Mouse (Mus musculus) hindbrain, embryonic 11.5 days (tissue): ENCODE measurements around the gene Rasa3. TPM values are rescaled to one million over a fixed set of nuclear protein-coding genes. Genes with fewer than 3 reads are reported as not detected.

Experiments
- ATAC-seq: fragments of 200-750 bp; cut with Nextera tagmentation; 2 replicates; pipeline ENCODE4 v1.8.0; 2017; ENCODE audit warnings: mild to moderate bottlenecking, moderate TSS enrichment, moderate library complexity; ENCODE audit not compliant: low FRiP score
- DNase-seq: peaks from one replicate; pipeline ENCODE4 v3.0.0-alpha.2; 2015; ENCODE audit warnings: low spot score
- H3K27ac ChIP-seq: fragments of 300-500 bp; sonication (generic); 2 replicates; pipeline ENCODE4 v1.5.1; 2014; ENCODE audit warnings: mild to moderate bottlenecking, low read depth, low read length
- H3K27me3 ChIP-seq: fragments of 300-500 bp; sonication (generic); 2 replicates; pipeline ENCODE4 v1.6.1; 2014; ENCODE audit warnings: mild to moderate bottlenecking, low read length, moderate library complexity, mixed read lengths; ENCODE audit not compliant: control insufficient read depth, insufficient read depth
- H3K36me3 ChIP-seq: fragments of 300-500 bp; sonication (generic); 2 replicates; pipeline ENCODE4 v1.6.1; 2014; ENCODE audit warnings: mild to moderate bottlenecking, low read length, moderate library complexity, mixed read lengths; ENCODE audit not compliant: control insufficient read depth, insufficient read depth
- H3K4me1 ChIP-seq: fragments of 300-500 bp; sonication (generic); replicated peaks from 2 replicates; pipeline ENCODE4 v1.6.1; 2014; ENCODE audit warnings: low read length, mixed read lengths; ENCODE audit not compliant: control insufficient read depth, insufficient read depth
- H3K4me2 ChIP-seq: fragments of 300-500 bp; sonication (generic); replicated peaks from 2 replicates; pipeline ENCODE4 v1.6.1; 2014; ENCODE audit warnings: mild to moderate bottlenecking, low read depth, low read length
- H3K4me3 ChIP-seq: fragments of 300-500 bp; sonication (generic); 2 replicates; pipeline ENCODE4 v1.5.1; 2014; ENCODE audit warnings: low read depth, low read length
- H3K9ac ChIP-seq: fragments of 300-500 bp; sonication (generic); 2 replicates; pipeline ENCODE4 v1.6.1; 2014; ENCODE audit warnings: low read depth, low read length
- H3K9me3 ChIP-seq: fragments of 300-500 bp; sonication (generic); 2 replicates; pipeline ENCODE4 v1.6.1; 2016; ENCODE audit warnings: low read length; ENCODE audit not compliant: control insufficient read depth
- WGBS: fragments of 180-500 bp; shearing (Covaris S2); extraction: QIAGEN DNeasy Blood & Tissue Kit; methylation state at CpG from one replicate; pipeline ENCODE4 v1.1.7; 2014; 5-methylcytosine and 5-hydroxymethylcytosine counted together
- polyA plus RNA-seq: library from polyadenylated mRNA; unstranded; fragments of >200 nt; fragmentation: Nextera tagmentation; extraction: Ambion mirVana; gene quantifications from 2 replicates; pipeline ENCODE4 v1.2.1, GENCODE M21; 2014

The Rasa3 gene
- polyA plus RNA-seq, 1 experiment from 2014 or later = 19.4 TPM

DNA sequence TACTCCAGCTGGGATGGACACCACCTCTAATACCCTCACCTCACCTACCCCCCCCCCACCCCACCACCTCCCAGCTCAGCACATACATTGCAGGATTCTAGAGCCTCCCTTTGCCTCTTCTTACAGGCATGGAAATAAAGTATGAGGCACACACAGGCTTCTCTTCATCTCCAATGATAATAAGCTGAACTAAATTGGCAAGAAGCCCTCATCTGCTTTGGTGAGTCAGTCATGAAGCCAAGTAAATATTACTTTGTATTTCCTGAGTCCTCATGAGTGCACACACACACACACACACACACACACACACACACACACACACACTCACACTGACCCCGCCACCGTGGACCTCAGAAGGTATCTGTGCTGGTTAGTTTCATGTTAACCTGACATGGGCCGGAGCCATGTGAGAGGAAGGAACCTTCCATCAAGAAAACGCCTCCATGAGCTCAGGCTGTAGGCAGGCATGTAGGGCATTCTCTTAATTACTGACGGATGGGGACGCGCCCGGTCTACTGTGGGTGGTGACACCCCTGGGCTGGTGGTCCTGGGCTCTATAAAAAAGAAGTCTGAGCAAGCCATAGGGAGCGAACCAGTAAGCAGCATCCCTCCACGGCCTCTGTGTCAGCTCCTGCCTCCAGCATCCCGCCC, 26.7 kb downstream of the Rasa3 start:
- Histone ChIP-seq H3K4me3 (no peak overlapping the region), H3K4me1 (peaks cover 10% of the 10 kb centered on the region), H3K9ac (no peak overlapping the region), H3K9me3 (no peaks in the 10 kb centered on the region), H3K4me2 (no peak overlapping the region), H3K27me3 (no peaks in the 10 kb centered on the region), H3K36me3 (no peaks in the 10 kb centered on the region), H3K27ac (no peak overlapping the region)
- ATAC-seq (no peak), DNase-seq (no peak)
- 90% methylated on average over 11 of the region's 11 CpGs for WGBS

GRCm38 (mm10) chr8:13649154-13649515, 28.3 kb downstream of the Rasa3 start:
- Histone ChIP-seq H3K4me2 (no peak overlapping the region), H3K4me3 (no peak overlapping the region), H3K36me3 (no peaks in the 10 kb centered on the region), H3K27me3 (no peaks in the 10 kb centered on the region), H3K9me3 (no peaks in the 10 kb centered on the region), H3K4me1 (peaks cover 10% of the 10 kb centered on the region), H3K27ac (peak overlapping the region; percentile 88), H3K9ac (peak overlapping the region; percentile 46; the same call in 1 of the 2 replicates)
- DNase-seq = peak; percentile 32
- 20% methylated on average over 3 of the region's 3 CpGs for WGBS
- ATAC-seq = no peak

DNA sequence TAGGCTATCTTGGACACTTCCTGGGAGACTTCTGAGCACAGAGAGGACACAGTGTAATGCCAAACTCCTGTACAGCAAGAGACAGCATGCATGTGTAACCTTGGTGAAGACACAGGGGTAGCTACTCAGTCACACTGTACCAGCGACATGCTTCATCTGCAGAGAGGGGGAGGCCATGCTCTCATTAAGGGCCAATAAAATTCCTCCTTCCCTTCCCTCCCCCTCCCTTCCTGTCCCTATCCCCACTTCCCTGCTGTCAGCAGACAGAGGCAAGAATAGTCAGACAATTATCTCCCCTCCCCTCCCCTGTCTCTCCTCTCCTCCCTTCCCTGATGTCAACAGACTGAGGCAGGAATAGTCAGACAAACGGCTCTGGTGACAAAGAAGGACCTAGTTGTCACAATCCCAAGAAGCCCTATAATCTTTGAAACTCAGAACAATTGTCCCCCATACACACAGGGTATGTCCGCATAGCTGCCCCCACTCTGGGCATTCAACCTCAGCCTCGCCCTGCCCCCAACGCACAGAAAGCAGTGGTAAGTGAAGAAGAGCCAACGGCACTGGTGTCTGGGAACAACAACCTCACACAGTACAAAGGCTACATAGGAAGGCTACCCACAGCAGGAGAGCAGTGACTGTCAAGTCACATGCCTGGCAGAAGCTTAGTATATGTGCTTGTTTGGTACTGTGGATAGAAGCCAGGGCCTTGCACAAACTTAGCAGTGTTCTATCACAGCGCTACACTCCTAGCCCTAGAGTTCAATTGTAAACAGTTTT, 28.8 kb downstream of the Rasa3 start:
- WGBS = 19% methylated on average over 7 of the region's 7 CpGs

DNA sequence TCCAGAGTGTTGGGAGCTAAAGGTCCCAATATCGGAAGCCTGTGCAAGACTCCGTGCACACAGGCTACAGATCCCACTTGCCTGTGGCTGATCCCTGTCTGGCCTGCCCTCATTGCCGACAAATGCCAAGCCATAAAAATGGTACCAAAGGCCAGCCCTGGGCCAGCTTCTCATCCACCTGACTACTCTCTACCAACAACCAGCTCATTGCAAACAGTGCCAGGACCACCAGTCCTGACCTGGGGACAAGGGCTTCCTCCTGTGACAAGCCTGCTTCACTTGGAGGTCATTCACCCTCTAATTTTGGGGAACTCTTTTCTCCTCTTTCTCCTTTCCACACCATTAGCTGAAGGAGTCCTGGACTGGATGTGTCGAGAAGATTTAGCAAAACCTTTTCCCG, 29.8 kb downstream of the Rasa3 start:
- Histone ChIP-seq H3K27ac (no peak overlapping the region), H3K4me2 (no peak overlapping the region), H3K9ac (no peak overlapping the region), H3K4me3 (no peak overlapping the region), H3K27me3 (no peaks in the 10 kb centered on the region), H3K4me1 (peaks cover 10% of the 10 kb centered on the region), H3K9me3 (no peaks in the 10 kb centered on the region), H3K36me3 (no peaks in the 10 kb centered on the region)
- WGBS = 94% methylated on average over 5 of the region's 5 CpGs
- no peak for ATAC-seq
- no peak for DNase-seq

More for the DNA sequence above, 28.8 kb downstream of the Rasa3 start:
- Histone ChIP-seq H3K4me2 (0 out of 2 replicates have a peak overlapping the region, but pooled peaks have one; percentile 1), H3K4me3 (no peak overlapping the region), H3K27me3 (no peaks in the 10 kb centered on the region), H3K9me3 (no peaks in the 10 kb centered on the region), H3K4me1 (peaks cover 10% of the 10 kb centered on the region), H3K36me3 (no peaks in the 10 kb centered on the region), H3K27ac (peak overlapping the region; percentile 88), H3K9ac (peak overlapping the region; percentile 46)
- peak; percentile 65 for DNase-seq
- peak; percentile 91 for ATAC-seq

- H3K9me3 ChIP-seq = no peaks in the 10 kb centered on the region
- H3K4me3 ChIP-seq = no peak overlapping the region
- DNase-seq (no peak), ATAC-seq (no peak)
- H3K9ac ChIP-seq = no peak overlapping the region
- H3K4me2 ChIP-seq = no peak overlapping the region
- H3K36me3 ChIP-seq = no peaks in the 10 kb centered on the region
- H3K27me3 ChIP-seq = no peaks in the 10 kb centered on the region
- no peak overlapping the region; the same call in 1 of the 2 replicates for H3K27ac ChIP-seq
- peaks cover 10% of the 10 kb centered on the region for H3K4me1 ChIP-seq
- 45% methylated on average over 6 of the region's 6 CpGs for WGBS
These were observed 32.3 kb downstream of the Rasa3 start for GRCm38 (mm10) chr8:13644932-13645676.

GRCm38 (mm10) chr8:13644155-13644554, 33.2 kb downstream of the Rasa3 start:
- H3K4me3 ChIP-seq = no peak overlapping the region
- no peaks in the 10 kb centered on the region for H3K9me3 ChIP-seq
- peaks cover 10% of the 10 kb centered on the region for H3K4me1 ChIP-seq
- no peak overlapping the region for H3K9ac ChIP-seq
- DNase-seq = no peak
- ATAC-seq = no peak
- peak overlapping the region; percentile 40 for H3K27ac ChIP-seq
- no peaks in the 10 kb centered on the region for H3K36me3 ChIP-seq
- no peak overlapping the region for H3K4me2 ChIP-seq
- WGBS = 15% methylated on average over 6 of the region's 6 CpGs
- no peaks in the 10 kb centered on the region for H3K27me3 ChIP-seq

DNA sequence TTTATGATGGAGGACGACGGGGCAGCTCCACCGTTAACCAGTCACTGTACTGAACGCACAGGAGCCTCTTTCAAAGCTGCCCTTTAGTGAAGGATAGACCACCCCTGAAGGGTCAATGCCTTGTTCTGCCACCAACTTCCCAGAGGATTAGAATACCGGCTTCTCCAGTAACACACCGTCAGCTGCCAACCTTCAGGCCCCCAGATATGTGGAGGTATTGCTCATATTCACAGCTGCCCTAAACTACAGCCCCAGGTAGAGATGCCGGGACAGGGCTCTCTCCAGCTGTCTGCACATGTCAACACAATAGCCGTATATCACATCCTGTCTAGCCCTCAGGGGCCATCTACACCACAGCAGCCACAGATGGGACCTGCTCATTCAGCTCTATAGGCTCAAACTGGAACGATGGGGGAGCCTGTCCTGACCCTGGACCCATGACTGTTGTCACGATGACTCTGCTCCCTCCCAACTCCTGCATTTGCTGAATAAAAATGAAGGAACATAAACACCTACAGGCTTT, 34.7 kb downstream of the Rasa3 start:
- Histone ChIP-seq H3K27me3 (no peaks in the 10 kb centered on the region), H3K9me3 (no peaks in the 10 kb centered on the region), H3K4me3 (no peak overlapping the region), H3K27ac (no peak overlapping the region), H3K4me1 (no peaks in the 10 kb centered on the region; the same call in 1 of the 2 replicates), H3K36me3 (no peaks in the 10 kb centered on the region), H3K4me2 (no peak overlapping the region), H3K9ac (no peak overlapping the region)
- DNase-seq = no peak
- WGBS = 70% methylated on average over 10 of the region's 10 CpGs
- ATAC-seq = no peak

GRCm38 (mm10) chr8:13641206-13641605, 36.2 kb downstream of the Rasa3 start:
- no peak overlapping the region for H3K9ac ChIP-seq

More at GRCm38 (mm10) chr8:13641206-13641605, 36.2 kb downstream of the Rasa3 start:
- no peaks in the 10 kb centered on the region for H3K36me3 ChIP-seq
- H3K27me3 ChIP-seq = no peaks in the 10 kb centered on the region
- no peak overlapping the region for H3K4me3 ChIP-seq
- ATAC-seq (no peak), DNase-seq (no peak)
- no peaks in the 10 kb centered on the region; the same call in 1 of the 2 replicates for H3K4me1 ChIP-seq
- no peaks in the 10 kb centered on the region for H3K9me3 ChIP-seq
- H3K27ac ChIP-seq = no peak overlapping the region
- 59% methylated on average over 9 of the region's 9 CpGs for WGBS
- H3K4me2 ChIP-seq = no peak overlapping the region
